20 mouse cellular contexts compared by ENCODE assay signal in genomic region chr5:123696961-123697360, GRCm38 (mm10). TPM values are rescaled to one million over a fixed set of nuclear protein-coding genes. Genes with fewer than 3 reads are reported as not detected.
DNase-seq lines count a peak whose midpoint lies in the region; ATAC-seq and TF ChIP-seq lines count a peak whose summit lies in the region.
"Had no signal": no experiment of that assay in that cellular context is flagged by ENCODE, and none has a peak within 500 bp of the region (broad histone marks: within the 10 kb centered on the region; RNA-seq: fewer than 3 reads in every experiment).

No protein-coding gene starts in this region.

- H3K36me3 ChIP-seq in intestine, embryonic 14.5 days (ENCODE audit: control insufficient read depth, insufficient read depth, low read length) = peaks cover 44% of the 10 kb centered on the region
- peaks cover 4% of the 10 kb centered on the region; the same call in 1 of the 2 replicates for H3K36me3 ChIP-seq in intestine, embryonic 16.5 days (ENCODE audit: control insufficient read depth, insufficient read depth, low read length)
- peaks cover 11% of the 10 kb centered on the region for H3K36me3 ChIP-seq in stomach, embryonic 16.5 days (ENCODE audit: control insufficient read depth, insufficient read depth, low read length)

- WGBS in lung, adult 2 months = 52% methylated on average over 4 of the region's 4 CpGs
- WGBS in intestine, embryonic 14.5 days = 71% methylated on average over 4 of the region's 4 CpGs
- 59% methylated on average over 4 of the region's 4 CpGs for WGBS in intestine, embryonic 16.5 days
- WGBS in stomach, embryonic 16.5 days = 46% methylated on average over 4 of the region's 4 CpGs
- WGBS in cerebellum, adult 2 months = 82% methylated on average over 4 of the region's 4 CpGs

- DNase-seq in lung, postnatal 25 days (ENCODE audit: low spot score) = peak; percentile 67
- no peak for DNase-seq in lung, adult 2 months
- DNase-seq in intestine, embryonic 14.5 days (ENCODE audit: low spot score) = no peak
- no peak for DNase-seq in spleen, postnatal 36 days (ENCODE audit: low spot score in 2 of 2)
- no peak for DNase-seq in frontal cortex, postnatal 10 days (ENCODE audit: low spot score in 2 of 2)
- DNase-seq in cerebellum, adult 2 months = no peak
- DNase-seq: adrenal gland, postnatal 10 days; cerebellum, adult 11 months; cerebellum, adult 9-10 months; cerebellum, postnatal 25 days; gastrocnemius, postnatal 36 days; heart, adult 11 months; heart, postnatal 36 days had no signal

- H3K27me3 ChIP-seq in intestine, embryonic 14.5 days (replicated peaks; ENCODE audit: control insufficient read depth, insufficient read depth, low read length) = no peaks in the 10 kb centered on the region
- H3K27me3 ChIP-seq in intestine, embryonic 16.5 days (replicated peaks; ENCODE audit: control insufficient read depth, insufficient read depth, low read length) = no peaks in the 10 kb centered on the region
- H3K27me3 ChIP-seq in stomach, embryonic 16.5 days (ENCODE audit: control insufficient read depth, insufficient read depth, low read length) = no peaks in the 10 kb centered on the region
- H3K27me3 ChIP-seq in cerebellum, adult 2 months (ENCODE audit: control insufficient read depth, insufficient read depth, low read length) = no peaks in the 10 kb centered on the region
- H3K27me3 ChIP-seq: embryonic facial prominence, embryonic 13.5 days; heart, embryonic 13.5 days had no signal

- peak; percentile 60 for ATAC-seq in intestine, embryonic 14.5 days (replicated peaks; ENCODE audit: low FRiP score, low TSS enrichment, low read depth)
- ATAC-seq in intestine, embryonic 16.5 days = peak; percentile 84
- peak; percentile 81; the same call in 1 of the 2 replicates for ATAC-seq in stomach, embryonic 16.5 days (ENCODE audit: insufficient read depth, low FRiP score)
- ATAC-seq: CD4-positive, CD25-positive, alpha-beta regulatory T cell, adult 4 months; forebrain, embryonic 14.5 days had no signal

- H3K4me3 ChIP-seq in lung, adult 2 months (replicated peaks; ENCODE audit: extremely low read depth, low read depth, low read length) = no peak overlapping the region
- no peak overlapping the region for H3K4me3 ChIP-seq in intestine, embryonic 14.5 days (ENCODE audit: low read depth, low read length)
- no peak overlapping the region for H3K4me3 ChIP-seq in intestine, embryonic 16.5 days (ENCODE audit: low read length)
- H3K4me3 ChIP-seq in stomach, embryonic 16.5 days (replicated peaks; ENCODE audit: low read length) = no peak overlapping the region
- H3K4me3 ChIP-seq in cerebellum, adult 2 months (replicated peaks; ENCODE audit: insufficient read depth, low read depth, low read length) = no peak overlapping the region
- H3K4me3 ChIP-seq: embryonic facial prominence, embryonic 13.5 days; heart, embryonic 13.5 days had no signal

- no peaks in the 10 kb centered on the region for H3K9me3 ChIP-seq in intestine, embryonic 14.5 days (ENCODE audit: control insufficient read depth, low read length)
- H3K9me3 ChIP-seq in intestine, embryonic 16.5 days (ENCODE audit: control insufficient read depth, low read length) = no peaks in the 10 kb centered on the region
- no peaks in the 10 kb centered on the region for H3K9me3 ChIP-seq in stomach, embryonic 16.5 days (replicated peaks; ENCODE audit: control insufficient read depth, low read length)
- H3K9me3 ChIP-seq: embryonic facial prominence, embryonic 13.5 days; G1E; heart, embryonic 13.5 days had no signal

- H3K9ac ChIP-seq in intestine, embryonic 14.5 days (ENCODE audit: low read length) = no peak overlapping the region
- no peak overlapping the region for H3K9ac ChIP-seq in intestine, embryonic 16.5 days (ENCODE audit: low read depth, low read length)
- H3K9ac ChIP-seq in stomach, embryonic 16.5 days (ENCODE audit: low read length) = no peak overlapping the region
- H3K9ac ChIP-seq: embryonic facial prominence, embryonic 13.5 days; heart, embryonic 13.5 days had no signal

- TF ChIP-seq CTCF in lung, adult 2 months (IDR thresholded peaks at IDR 0.05; ENCODE audit: insufficient read depth, low read length) = no peak
- no peak for TF ChIP-seq CTCF in cerebellum, adult 2 months (IDR thresholded peaks at IDR 0.05; ENCODE audit: borderline replicate concordance, insufficient read depth, low read depth, low read length)

- no peak overlapping the region; the same call in 1 of the 2 replicates for H3K4me2 ChIP-seq in intestine, embryonic 14.5 days (ENCODE audit: low read length)
- H3K4me2 ChIP-seq in intestine, embryonic 16.5 days (ENCODE audit: low read depth, low read length) = no peak overlapping the region
- H3K4me2 ChIP-seq in stomach, embryonic 16.5 days (ENCODE audit: low read depth, low read length) = no peak overlapping the region
- H3K4me2 ChIP-seq: embryonic facial prominence, embryonic 13.5 days; heart, embryonic 13.5 days had no signal

- TF ChIP-seq POLR2A in lung, adult 2 months (IDR thresholded peaks at IDR 0.05; ENCODE audit: borderline replicate concordance, extremely low read depth, low read depth, low read length) = no peak
- no peak for TF ChIP-seq POLR2A in cerebellum, adult 2 months (IDR thresholded peaks at IDR 0.05; ENCODE audit: borderline replicate concordance, insufficient read depth, low read length)

- peak overlapping the region; percentile 33; the same call in 1 of the 2 replicates for H3K27ac ChIP-seq in intestine, embryonic 14.5 days (ENCODE audit: low read depth)
- peak overlapping the region; percentile 55 for H3K27ac ChIP-seq in intestine, embryonic 16.5 days (ENCODE audit: low read length)
- H3K27ac ChIP-seq in stomach, embryonic 16.5 days (ENCODE audit: low read length) = peak overlapping the region; percentile 80
- H3K27ac ChIP-seq in cerebellum, adult 2 months (ENCODE audit: insufficient read depth, low read length) = no peak overlapping the region
- H3K27ac ChIP-seq: embryonic facial prominence, embryonic 13.5 days; heart, embryonic 13.5 days had no signal

- H3K4me1 ChIP-seq in lung, adult 2 months (ENCODE audit: control insufficient read depth, insufficient read depth, low read length) = peaks cover 5% of the 10 kb centered on the region
- no peaks in the 10 kb centered on the region for H3K4me1 ChIP-seq in intestine, embryonic 14.5 days (replicated peaks; ENCODE audit: control insufficient read depth, insufficient read depth, low read length)
- no peaks in the 10 kb centered on the region for H3K4me1 ChIP-seq in intestine, embryonic 16.5 days (ENCODE audit: control insufficient read depth, insufficient read depth, low read length)
- peaks cover 10% of the 10 kb centered on the region for H3K4me1 ChIP-seq in stomach, embryonic 16.5 days (ENCODE audit: control insufficient read depth, insufficient read depth, low read length)
- no peaks in the 10 kb centered on the region for H3K4me1 ChIP-seq in cerebellum, adult 2 months (ENCODE audit: control insufficient read depth, insufficient read depth, low read length)
- H3K4me1 ChIP-seq: embryonic facial prominence, embryonic 13.5 days had no signal

RNA-seq across cellular contexts. Expression of gene Clip1, which starts 12.5 kb away (rescaled TPM):
- 30.3 and 49.8 TPM in 2 replicates for polyA plus RNA-seq in lung, adult 2 months (2012; rRNA removed)
- 30.1 and 32.6 TPM in 2 replicates for polyA plus RNA-seq in intestine, embryonic 14.5 days (2014; fragmentation: Nextera tagmentation; extraction: Ambion mirVana)
- polyA plus RNA-seq in intestine, embryonic 16.5 days (2015; fragmentation: Nextera tagmentation; extraction: Ambion mirVana) = 20.6 and 23.7 TPM in 2 replicates
- 40.6 and 46.1 TPM in 2 replicates for polyA plus RNA-seq in stomach, embryonic 16.5 days (2015; fragmentation: Nextera tagmentation; extraction: Ambion mirVana)
- 117 and 128 TPM in 2 replicates for polyA plus RNA-seq in cerebellum, adult 2 months (2012; rRNA removed)

RNA-seq across cellular contexts. Expression of gene Zcchc8, which starts 23.9 kb away (rescaled TPM):
- 26.8 and 29.5 TPM in 2 replicates for polyA plus RNA-seq in lung, adult 2 months (2012; rRNA removed)
- 74.3 and 83.2 TPM in 2 replicates for polyA plus RNA-seq in intestine, embryonic 14.5 days (2014; fragmentation: Nextera tagmentation; extraction: Ambion mirVana)
- polyA plus RNA-seq in intestine, embryonic 16.5 days (2015; fragmentation: Nextera tagmentation; extraction: Ambion mirVana) = 50.9 and 54.8 TPM in 2 replicates
- 61.1 and 64.5 TPM in 2 replicates for polyA plus RNA-seq in stomach, embryonic 16.5 days (2015; fragmentation: Nextera tagmentation; extraction: Ambion mirVana)
- 60.4 and 63.5 TPM in 2 replicates for polyA plus RNA-seq in cerebellum, adult 2 months (2012; rRNA removed)

RNA-seq across cellular contexts. Expression of gene Rsrc2, which starts 52.3 kb away (rescaled TPM):
- 8.7 and 16.0 TPM in 2 replicates for polyA plus RNA-seq in lung, adult 2 months (2012; rRNA removed)
- 104 and 120 TPM in 2 replicates for polyA plus RNA-seq in intestine, embryonic 14.5 days (2014; fragmentation: Nextera tagmentation; extraction: Ambion mirVana)
- polyA plus RNA-seq in intestine, embryonic 16.5 days (2015; fragmentation: Nextera tagmentation; extraction: Ambion mirVana) = 73.3 and 78.0 TPM in 2 replicates
- polyA plus RNA-seq in stomach, embryonic 16.5 days (2015; fragmentation: Nextera tagmentation; extraction: Ambion mirVana) = 105 and 106 TPM in 2 replicates
- 95.1 and 97.2 TPM in 2 replicates for polyA plus RNA-seq in cerebellum, adult 2 months (2012; rRNA removed)

RNA-seq across cellular contexts. Expression of gene Kntc1, which starts 52.6 kb away (rescaled TPM):
- 0.34 and 1.3 TPM in 2 replicates for polyA plus RNA-seq in lung, adult 2 months (2012; rRNA removed)
- polyA plus RNA-seq in intestine, embryonic 14.5 days (2014; fragmentation: Nextera tagmentation; extraction: Ambion mirVana) = 35.2 and 35.9 TPM in 2 replicates
- polyA plus RNA-seq in intestine, embryonic 16.5 days (2015; fragmentation: Nextera tagmentation; extraction: Ambion mirVana) = 14.6 and 15.1 TPM in 2 replicates
- 23.6 and 31.0 TPM in 2 replicates for polyA plus RNA-seq in stomach, embryonic 16.5 days (2015; fragmentation: Nextera tagmentation; extraction: Ambion mirVana)
- polyA plus RNA-seq in cerebellum, adult 2 months (2012; rRNA removed) = 0.33 and 0.54 TPM in 2 replicates
